Mouse (Mus musculus) midbrain, embryonic 11.5 days (tissue): ENCODE results near the gene Col25a1. TPM values are rescaled to one million over a fixed set of nuclear protein-coding genes. Genes with fewer than 3 reads are reported as not detected.

Experiments used
- ATAC-seq: fragments of 200-750 bp; cut with Nextera tagmentation; 2 replicates; pipeline ENCODE4 v1.8.0; 2017; ENCODE audit warnings: moderate TSS enrichment, moderate library complexity; ENCODE audit not compliant: low FRiP score
- DNase-seq: peaks from one replicate; pipeline ENCODE4 v3.0.0; 2015; ENCODE audit warnings: low spot score; ENCODE audit errors: missing footprints
- H3K27ac ChIP-seq: fragments of 300-500 bp; sonication (generic); 2 replicates; pipeline ENCODE4 v1.5.1; 2014; ENCODE audit warnings: low read depth, low read length
- H3K27me3 ChIP-seq: fragments of 300-500 bp; sonication (generic); 2 replicates; pipeline ENCODE4 v1.6.1; 2014; ENCODE audit warnings: mild to moderate bottlenecking, low read length, moderate library complexity, mixed read lengths; ENCODE audit not compliant: control insufficient read depth, insufficient read depth
- H3K36me3 ChIP-seq: fragments of 300-500 bp; sonication (generic); 2 replicates; pipeline ENCODE4 v1.6.1; 2014; ENCODE audit warnings: mild to moderate bottlenecking, low read length, moderate library complexity, mixed read lengths; ENCODE audit not compliant: control insufficient read depth, insufficient read depth
- H3K4me1 ChIP-seq: fragments of 300-500 bp; sonication (generic); 2 replicates; pipeline ENCODE4 v1.6.1; 2014; ENCODE audit warnings: low read length; ENCODE audit not compliant: control insufficient read depth, insufficient read depth
- H3K4me2 ChIP-seq: fragments of 300-500 bp; sonication (generic); 2 replicates; pipeline ENCODE4 v1.6.1; 2014; ENCODE audit warnings: mild to moderate bottlenecking, moderate library complexity
- H3K4me3 ChIP-seq: fragments of 300-500 bp; sonication (generic); 2 replicates; pipeline ENCODE4 v1.5.1; 2014; ENCODE audit warnings: low read depth, low read length
- H3K9ac ChIP-seq: fragments of 300-500 bp; sonication (generic); 2 replicates; pipeline ENCODE4 v1.6.1; 2014; ENCODE audit warnings: low read length
- H3K9me3 ChIP-seq: fragments of 300-500 bp; sonication (generic); 2 replicates; pipeline ENCODE4 v1.6.1; 2016; ENCODE audit warnings: low read length; ENCODE audit not compliant: control insufficient read depth
- WGBS: fragments of 180-500 bp; shearing (Covaris S2); extraction: QIAGEN DNeasy Blood & Tissue Kit; methylation state at CpG from one replicate; pipeline ENCODE4 v1.1.7; 2014; 5-methylcytosine and 5-hydroxymethylcytosine counted together
- polyA plus RNA-seq: library from polyadenylated mRNA; unstranded; fragments of >200 nt; fragmentation: Nextera tagmentation; extraction: Ambion mirVana; gene quantifications from 2 replicates; pipeline ENCODE4 v1.2.1, GENCODE M21; 2014

Gene Col25a1
- polyA plus RNA-seq, 1 experiment from 2014 or later = 3.0 TPM

DNA sequence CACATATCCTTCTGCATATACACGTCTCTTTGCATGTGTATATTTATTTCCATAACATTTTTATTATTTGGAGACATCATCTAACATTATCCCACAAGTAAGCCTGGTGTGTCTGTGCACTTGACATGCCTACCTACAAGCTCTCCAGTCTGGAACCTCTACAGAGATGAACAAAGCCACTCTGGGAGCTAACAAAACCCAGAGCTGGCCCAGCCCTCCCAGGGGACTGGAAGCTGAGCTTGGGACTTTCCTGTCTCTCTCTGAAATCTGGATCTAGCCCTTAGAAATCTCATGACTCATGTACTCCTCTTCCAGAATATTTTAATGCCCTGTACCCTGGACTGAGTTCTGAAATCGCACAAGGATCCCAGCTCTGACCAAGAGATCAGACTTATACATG is 365.7 kb downstream of the Col25a1 start:
- DNase-seq = peak; percentile 51
- H3K36me3 ChIP-seq = no peaks in the 10 kb centered on the region
- 84% methylated on average over 2 of the region's 2 CpGs for WGBS
- H3K4me2 ChIP-seq = no peak overlapping the region
- no peak overlapping the region for H3K9ac ChIP-seq
- no peak for ATAC-seq
- no peak overlapping the region for H3K27ac ChIP-seq
- H3K27me3 ChIP-seq = no peaks in the 10 kb centered on the region
- H3K4me1 ChIP-seq = peaks cover 12% of the 10 kb centered on the region
- no peaks in the 10 kb centered on the region for H3K9me3 ChIP-seq
- no peak overlapping the region for H3K4me3 ChIP-seq

DNA sequence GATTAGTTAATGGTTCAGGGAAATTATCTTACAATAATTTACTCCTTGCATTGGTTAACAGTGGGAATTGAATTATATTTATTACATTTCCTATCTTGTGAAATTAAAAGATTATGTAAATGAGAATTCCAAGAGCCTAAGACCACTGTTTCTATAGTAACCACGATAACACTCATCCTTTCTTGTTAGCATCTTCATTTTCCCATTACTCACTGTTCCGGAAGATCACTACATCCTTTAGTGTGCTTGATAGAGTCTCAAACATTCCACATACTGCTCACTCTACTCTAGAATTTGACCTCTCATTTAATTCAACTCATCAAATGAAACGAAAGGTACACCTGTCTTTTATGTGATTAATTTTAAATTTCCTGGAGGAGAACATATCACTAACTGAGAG is 370.4 kb downstream of the Col25a1 start:
- ATAC-seq = no peak

DNA sequence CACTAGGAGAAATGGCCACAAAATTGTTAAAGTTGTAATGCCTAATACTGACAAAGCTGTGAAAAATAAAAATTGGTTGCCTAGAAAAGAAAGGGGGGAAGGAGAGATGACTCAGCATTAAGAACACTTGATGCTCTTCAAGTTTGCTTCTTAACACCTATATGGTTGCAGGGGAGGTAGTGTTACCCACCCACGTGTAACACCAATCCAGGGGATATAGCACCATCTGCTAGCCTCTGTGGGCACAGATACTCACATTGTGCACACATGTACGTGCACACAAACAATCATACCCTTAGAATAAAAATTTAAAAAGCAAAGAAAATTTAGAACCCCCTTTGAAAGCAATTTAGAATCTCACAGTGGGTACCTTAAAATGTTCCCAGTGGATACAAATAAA is 377.0 kb downstream of the Col25a1 start:
- DNase-seq (no peak), ATAC-seq (no peak)
- Histone ChIP-seq H3K9ac (no peak overlapping the region), H3K9me3 (no peaks in the 10 kb centered on the region), H3K27ac (no peak overlapping the region), H3K4me1 (no peaks in the 10 kb centered on the region), H3K27me3 (no peaks in the 10 kb centered on the region), H3K4me3 (no peak overlapping the region), H3K36me3 (no peaks in the 10 kb centered on the region), H3K4me2 (no peak overlapping the region)
- WGBS = 83% methylated on average over 2 of the region's 2 CpGs

More for the DNA sequence above, 370.4 kb downstream of the Col25a1 start:
- Histone ChIP-seq H3K4me2 (no peak overlapping the region), H3K9me3 (no peaks in the 10 kb centered on the region), H3K27ac (no peak overlapping the region), H3K27me3 (no peaks in the 10 kb centered on the region), H3K4me3 (no peak overlapping the region), H3K36me3 (no peaks in the 10 kb centered on the region), H3K4me1 (0 out of 2 replicates have a peak, but pooled peaks cover 2% of the 10 kb centered on the region), H3K9ac (no peak overlapping the region)
- no peak for DNase-seq
- 38% methylated on average over 3 of the region's 3 CpGs for WGBS

DNA sequence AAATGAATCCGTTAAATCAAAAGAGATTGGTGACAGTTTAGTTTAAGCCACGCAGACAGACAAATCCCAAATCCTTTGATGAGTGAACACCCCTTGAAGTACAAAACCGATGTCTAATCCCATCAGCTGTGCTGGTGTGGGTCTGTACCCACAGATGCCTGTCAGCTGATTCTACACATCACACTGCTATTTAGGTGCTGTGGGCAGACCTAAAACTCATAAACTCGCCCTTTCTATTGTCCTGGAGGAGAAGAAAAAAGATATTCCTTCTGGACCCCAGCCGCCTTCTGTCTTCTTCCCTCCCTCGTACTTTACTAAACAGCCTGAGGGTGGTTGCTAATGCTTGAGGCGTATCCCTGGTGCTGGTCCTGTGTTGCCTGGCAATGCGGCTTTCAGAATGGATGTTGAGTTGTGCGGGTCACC is 387.2 kb downstream of the Col25a1 start:
- Histone ChIP-seq H3K36me3 (no peaks in the 10 kb centered on the region), H3K27ac (no peak overlapping the region; the same call in 1 of the 2 replicates), H3K4me2 (peak overlapping the region; percentile 1; the same call in 1 of the 2 replicates), H3K9me3 (no peaks in the 10 kb centered on the region), H3K4me1 (peaks cover 12% of the 10 kb centered on the region), H3K27me3 (no peaks in the 10 kb centered on the region), H3K9ac (no peak overlapping the region), H3K4me3 (no peak overlapping the region)
- peak; percentile 87 for ATAC-seq
- peak; percentile 92 for DNase-seq
- WGBS = 22% methylated on average over 9 of the region's 9 CpGs

DNA sequence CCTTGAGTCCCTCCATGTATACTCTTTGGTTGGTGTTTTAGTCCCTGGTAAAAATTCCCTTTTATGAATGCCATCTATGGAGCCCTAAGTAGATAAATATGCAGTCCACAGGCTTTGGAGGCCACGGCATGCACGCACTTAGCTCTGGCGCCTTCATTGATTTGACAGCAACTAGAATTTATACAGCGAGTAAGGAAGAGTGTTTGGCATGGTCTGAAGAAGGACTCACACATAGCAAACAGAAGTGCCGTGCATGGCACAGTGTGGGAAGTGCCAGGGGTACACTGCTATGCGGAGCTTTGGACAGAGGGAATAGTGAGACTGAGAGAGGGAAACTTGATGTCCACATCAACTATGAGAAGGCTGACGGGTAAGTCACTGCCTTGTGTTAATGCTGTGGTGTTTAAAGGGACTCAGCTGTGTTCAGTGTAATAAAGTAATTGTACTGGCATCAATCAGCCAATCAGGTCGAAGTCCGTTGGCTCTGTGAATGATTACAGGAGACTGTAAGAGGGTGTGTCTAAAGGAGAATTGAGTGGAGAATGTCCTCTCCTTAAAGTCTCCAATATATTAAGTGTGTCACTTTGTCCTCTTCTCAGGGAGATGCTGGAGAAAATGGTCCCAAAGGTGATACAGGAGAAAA is 390.7 kb downstream of the Col25a1 start:
- no peak for ATAC-seq
- H3K4me3 ChIP-seq = no peak overlapping the region
- WGBS = 90% methylated on average over 9 of the region's 9 CpGs
- DNase-seq = no peak
- peaks cover 12% of the 10 kb centered on the region for H3K4me1 ChIP-seq
- no peak overlapping the region for H3K9ac ChIP-seq
- no peak overlapping the region for H3K4me2 ChIP-seq
- no peaks in the 10 kb centered on the region for H3K9me3 ChIP-seq
- H3K27me3 ChIP-seq = no peaks in the 10 kb centered on the region
- no peaks in the 10 kb centered on the region for H3K36me3 ChIP-seq
- H3K27ac ChIP-seq = no peak overlapping the region

DNA sequence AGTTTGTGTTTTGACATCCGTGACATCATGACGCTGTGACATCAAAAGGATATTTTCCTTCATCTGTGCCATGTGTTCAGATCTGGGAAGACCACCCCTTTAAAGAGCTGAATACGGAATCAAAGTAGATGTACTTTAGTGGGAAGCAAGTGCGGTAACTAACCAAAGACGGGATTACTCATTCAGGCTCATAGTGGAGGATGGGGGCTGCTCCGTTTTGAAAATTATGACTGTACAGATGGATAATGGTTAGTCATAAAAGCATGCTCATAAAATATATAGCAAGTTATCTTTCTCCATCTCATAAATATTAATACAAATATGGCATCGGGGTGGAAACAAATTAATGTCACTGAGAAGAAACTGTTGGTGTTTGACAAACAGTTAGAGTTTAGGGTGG is 391.7 kb downstream of the Col25a1 start:
- no peak overlapping the region for H3K4me3 ChIP-seq
- peaks cover 11% of the 10 kb centered on the region for H3K4me1 ChIP-seq
- H3K27me3 ChIP-seq = no peaks in the 10 kb centered on the region
- no peak overlapping the region for H3K4me2 ChIP-seq
- WGBS = 92% methylated on average over 7 of the region's 7 CpGs
- H3K36me3 ChIP-seq = no peaks in the 10 kb centered on the region
- no peak overlapping the region for H3K9ac ChIP-seq
- no peaks in the 10 kb centered on the region for H3K9me3 ChIP-seq
- H3K27ac ChIP-seq = no peak overlapping the region
- DNase-seq = no peak
- no peak for ATAC-seq

DNA sequence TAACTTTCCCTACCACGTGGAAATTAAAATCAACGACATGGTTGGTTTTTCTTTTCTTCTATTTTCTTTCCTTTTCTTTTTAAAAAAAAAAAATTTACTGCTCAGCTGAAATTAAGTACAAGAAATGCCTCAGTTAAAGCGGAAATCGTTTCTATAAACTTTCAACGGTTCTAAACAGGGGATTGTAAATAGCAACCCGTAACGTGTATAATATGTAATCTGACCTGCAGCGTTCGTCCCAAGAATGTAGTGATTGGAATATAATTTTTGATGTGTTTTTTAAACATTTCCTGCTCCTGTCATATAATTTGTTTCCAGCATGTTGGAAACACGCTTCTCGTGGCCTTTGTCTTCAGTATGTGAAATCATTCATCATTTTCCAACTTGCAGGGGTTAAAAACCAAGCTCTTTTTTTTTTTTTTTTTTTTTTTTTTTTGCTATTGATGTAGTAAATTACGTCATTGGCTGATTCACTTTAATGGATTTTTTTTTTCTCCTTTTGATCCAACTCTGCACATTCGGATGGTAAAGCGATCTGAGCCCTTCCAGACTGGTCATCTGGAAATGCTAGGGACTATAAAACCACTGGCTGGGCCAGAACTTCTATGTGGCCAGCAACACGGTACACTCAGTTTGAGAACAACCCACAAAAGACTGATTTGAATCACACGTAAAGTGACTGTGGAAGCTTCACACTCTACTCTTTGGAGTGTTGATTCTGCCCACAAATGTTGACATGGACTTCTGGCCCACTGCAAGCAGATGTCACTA is 393.3 kb downstream of the Col25a1 start:
- DNase-seq = no peak
- ATAC-seq = no peak
- H3K4me1 ChIP-seq = no peaks in the 10 kb centered on the region
- WGBS = 89% methylated on average over 16 of the region's 16 CpGs
- no peaks in the 10 kb centered on the region for H3K36me3 ChIP-seq
- no peaks in the 10 kb centered on the region for H3K9me3 ChIP-seq
- H3K4me3 ChIP-seq = no peak overlapping the region
- H3K4me2 ChIP-seq = no peak overlapping the region
- H3K27me3 ChIP-seq = no peaks in the 10 kb centered on the region
- H3K9ac ChIP-seq = no peak overlapping the region
- no peak overlapping the region for H3K27ac ChIP-seq

DNA sequence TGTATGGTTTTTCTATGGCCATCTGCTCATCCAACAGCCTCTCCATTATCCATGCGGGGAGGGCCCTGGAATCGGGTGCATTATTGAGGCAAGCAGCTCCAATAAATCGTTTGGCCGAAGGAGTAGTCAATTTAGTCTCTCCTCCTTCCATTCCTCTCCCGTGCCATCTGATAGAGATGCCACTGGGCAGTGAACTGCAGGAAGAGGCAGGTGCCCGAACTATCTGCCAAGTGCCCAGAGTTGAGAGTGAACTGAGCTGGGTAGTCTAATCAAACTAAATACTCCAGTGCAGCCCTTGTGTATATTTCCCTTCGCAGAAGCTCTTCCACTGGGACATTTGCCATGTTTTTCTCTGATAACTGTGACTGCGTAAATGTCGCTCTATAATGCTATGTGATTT is 403.7 kb downstream of the Col25a1 start:
- ATAC-seq (no peak), DNase-seq (no peak)
- H3K4me2 ChIP-seq = no peak overlapping the region
- H3K27ac ChIP-seq = no peak overlapping the region
- no peaks in the 10 kb centered on the region for H3K4me1 ChIP-seq
- H3K27me3 ChIP-seq = no peaks in the 10 kb centered on the region
- H3K9ac ChIP-seq = no peak overlapping the region
- H3K36me3 ChIP-seq = no peaks in the 10 kb centered on the region
- no peaks in the 10 kb centered on the region for H3K9me3 ChIP-seq
- no peak overlapping the region for H3K4me3 ChIP-seq
- WGBS = 92% methylated on average over 9 of the region's 9 CpGs

DNA sequence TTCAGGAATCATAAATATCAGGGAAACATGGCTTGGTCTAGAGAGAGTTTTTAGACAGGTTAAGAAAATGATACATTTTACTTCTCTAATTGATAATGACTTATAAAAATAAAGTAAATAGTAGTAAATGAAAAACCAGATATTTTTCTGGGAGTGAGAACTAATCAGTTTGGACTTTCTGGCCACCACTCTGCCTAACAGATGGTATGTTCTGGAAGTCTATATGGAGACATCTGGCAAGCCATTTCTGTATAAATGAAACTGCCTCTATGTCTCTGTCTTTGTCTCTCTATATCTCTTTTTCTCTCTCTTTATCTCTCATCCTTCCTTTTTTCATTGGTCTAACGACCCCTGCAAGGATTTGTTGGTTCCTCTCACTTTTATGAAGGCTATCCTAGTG is 410.2 kb downstream of the Col25a1 start:
- H3K4me2 ChIP-seq = no peak overlapping the region
- WGBS = 82% methylated on average over 1 of the region's 1 CpGs
- no peaks in the 10 kb centered on the region for H3K9me3 ChIP-seq
- H3K4me1 ChIP-seq = no peaks in the 10 kb centered on the region
- H3K4me3 ChIP-seq = no peak overlapping the region
- H3K9ac ChIP-seq = no peak overlapping the region
- ATAC-seq = no peak
- H3K27me3 ChIP-seq = no peaks in the 10 kb centered on the region
- no peak for DNase-seq
- no peak overlapping the region for H3K27ac ChIP-seq
- H3K36me3 ChIP-seq = no peaks in the 10 kb centered on the region
